Mouse (Mus musculus): ENCODE data around the gene Hoxc8. TPM values are rescaled to one million over a fixed set of nuclear protein-coding genes. Genes with fewer than 3 reads are reported as not detected.

Hoxc8 gene
- polyA plus RNA-seq, 1 experiment from 2014 or later: not detected

DNA sequence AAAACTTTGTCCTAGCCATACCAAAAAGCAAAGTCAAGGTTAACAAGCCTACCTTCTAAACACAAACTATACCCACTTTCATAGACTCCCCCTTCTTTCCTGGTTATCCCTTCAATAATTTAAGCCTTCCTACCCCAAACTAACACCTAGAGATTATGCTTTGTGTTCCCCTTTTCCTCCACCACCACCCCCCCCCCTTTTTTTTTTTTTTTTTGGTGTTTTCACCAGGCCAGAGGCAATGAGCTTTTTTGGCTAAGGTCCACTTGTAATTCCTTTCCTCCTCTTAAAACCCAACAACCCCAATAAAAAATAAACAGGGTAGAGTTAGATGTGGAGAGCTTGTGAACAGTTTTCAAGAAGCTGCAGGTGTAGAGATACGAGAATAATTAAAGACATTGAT lies 21.1 kb upstream of the Hoxc8 start:
- no peak overlapping the region for H3K4me2 ChIP-seq (ENCODE audit: low read length)
- no peak overlapping the region for H3K27ac ChIP-seq (replicated peaks; ENCODE audit: low read depth, low read length)
- H3K27me3 ChIP-seq (ENCODE audit: control insufficient read depth, insufficient read depth, low read length): peaks cover 99% of the 10 kb centered on the region
- no peaks in the 10 kb centered on the region for H3K9me3 ChIP-seq (ENCODE audit: control insufficient read depth, low read length)
- H3K4me3 ChIP-seq (replicated peaks; ENCODE audit: low read depth, low read length): no peak overlapping the region
- H3K4me1 ChIP-seq (ENCODE audit: control insufficient read depth, insufficient read depth, low read length): no peaks in the 10 kb centered on the region
- H3K9ac ChIP-seq (replicated peaks; ENCODE audit: low read length): no peak overlapping the region
- WGBS: 38% methylated on average over 1 of the region's 1 CpGs
- DNase-seq: no peak
- no peaks in the 10 kb centered on the region for H3K36me3 ChIP-seq (ENCODE audit: control insufficient read depth, insufficient read depth, low read length)
- no peak for ATAC-seq (ENCODE audit: low FRiP score, low TSS enrichment)

DNA sequence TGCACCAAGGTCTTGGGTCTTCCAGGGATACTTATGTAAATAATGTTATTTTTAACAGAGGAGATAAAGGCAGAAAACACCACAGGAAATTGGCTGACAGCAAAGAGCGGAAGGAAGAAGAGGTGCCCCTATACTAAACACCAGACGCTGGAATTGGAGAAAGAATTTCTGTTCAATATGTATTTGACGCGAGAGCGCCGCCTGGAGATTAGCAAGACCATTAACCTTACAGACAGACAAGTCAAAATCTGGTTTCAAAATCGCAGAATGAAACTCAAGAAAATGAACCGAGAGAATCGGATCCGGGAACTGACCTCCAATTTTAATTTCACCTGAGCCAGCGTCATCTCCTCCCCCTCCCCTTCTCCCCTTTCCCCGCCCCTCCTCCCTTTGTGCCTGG lies 19.7 kb upstream of the Hoxc8 start:
- no peak overlapping the region for H3K9ac ChIP-seq (replicated peaks; ENCODE audit: low read length)
- no peak overlapping the region for H3K4me2 ChIP-seq (ENCODE audit: low read length)
- H3K36me3 ChIP-seq (ENCODE audit: control insufficient read depth, insufficient read depth, low read length): no peaks in the 10 kb centered on the region
- peak; percentile 71 for DNase-seq
- WGBS: 1% methylated on average over 12 of the region's 12 CpGs
- H3K27ac ChIP-seq (replicated peaks; ENCODE audit: low read depth, low read length): no peak overlapping the region
- no peaks in the 10 kb centered on the region for H3K4me1 ChIP-seq (ENCODE audit: control insufficient read depth, insufficient read depth, low read length)
- no peak overlapping the region for H3K4me3 ChIP-seq (replicated peaks; ENCODE audit: low read depth, low read length)
- no peaks in the 10 kb centered on the region for H3K9me3 ChIP-seq (ENCODE audit: control insufficient read depth, low read length)
- ATAC-seq (ENCODE audit: low FRiP score, low TSS enrichment): no peak
- peaks cover 99% of the 10 kb centered on the region for H3K27me3 ChIP-seq (ENCODE audit: control insufficient read depth, insufficient read depth, low read length)

DNA sequence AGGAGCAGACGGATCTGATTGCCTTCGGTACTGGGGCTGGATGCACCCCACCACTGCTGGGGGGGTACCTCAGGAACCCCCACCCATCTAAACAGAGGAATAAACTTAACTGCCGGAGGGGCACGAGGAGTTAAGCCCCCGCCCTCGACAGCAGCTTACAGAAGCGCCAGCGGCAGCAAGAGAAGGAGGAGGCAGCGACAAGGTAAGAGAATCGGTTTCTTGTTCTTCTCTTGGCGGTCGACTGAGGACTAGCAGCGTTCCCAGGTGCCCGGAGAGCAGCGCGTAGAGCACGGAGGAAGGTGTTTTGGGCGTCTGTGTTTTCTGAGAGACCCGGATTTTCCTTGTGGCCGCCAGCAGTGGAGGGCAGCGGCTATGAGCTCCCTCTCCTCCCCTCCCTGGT lies 18.2 kb upstream of the Hoxc8 start:
- WGBS: under 1% methylated on average over 21 of the region's 21 CpGs
- Histone ChIP-seq H3K4me3 (replicated peaks; ENCODE audit: low read depth, low read length) (no peak overlapping the region), H3K27me3 (ENCODE audit: control insufficient read depth, insufficient read depth, low read length) (peaks cover 98% of the 10 kb centered on the region), H3K4me1 (ENCODE audit: control insufficient read depth, insufficient read depth, low read length) (no peaks in the 10 kb centered on the region), H3K36me3 (ENCODE audit: control insufficient read depth, insufficient read depth, low read length) (no peaks in the 10 kb centered on the region), H3K9me3 (ENCODE audit: control insufficient read depth, low read length) (no peaks in the 10 kb centered on the region), H3K9ac (replicated peaks; ENCODE audit: low read length) (no peak overlapping the region), H3K4me2 (ENCODE audit: low read length) (no peak overlapping the region), H3K27ac (replicated peaks; ENCODE audit: low read depth, low read length) (no peak overlapping the region)
- ATAC-seq (ENCODE audit: low FRiP score, low TSS enrichment) (no peak), DNase-seq (no peak)

DNA sequence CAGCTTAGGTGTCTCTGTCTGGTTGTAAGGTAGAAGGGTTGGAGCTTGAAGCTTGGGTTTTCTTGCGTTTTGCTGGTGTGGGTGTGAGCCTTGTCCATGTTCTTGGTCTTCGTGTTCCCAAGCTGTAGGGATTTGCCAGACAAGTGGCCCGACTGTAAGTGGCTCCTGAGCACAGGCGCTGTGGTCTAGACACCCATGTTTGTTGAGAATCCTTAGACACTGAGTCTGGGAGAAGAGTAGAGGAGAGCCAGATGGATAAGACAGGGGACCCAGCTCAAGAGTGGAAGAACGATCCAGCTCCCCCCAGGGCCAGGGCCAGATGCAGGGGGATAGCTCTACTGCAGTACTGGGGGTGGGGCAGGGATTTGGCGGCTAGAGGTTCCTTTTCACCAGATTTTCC lies 17.7 kb upstream of the Hoxc8 start:
- no peak for ATAC-seq (ENCODE audit: low FRiP score, low TSS enrichment)
- H3K27me3 ChIP-seq (ENCODE audit: control insufficient read depth, insufficient read depth, low read length): peaks cover 98% of the 10 kb centered on the region
- H3K4me1 ChIP-seq (ENCODE audit: control insufficient read depth, insufficient read depth, low read length): no peaks in the 10 kb centered on the region
- H3K4me3 ChIP-seq (replicated peaks; ENCODE audit: low read depth, low read length): no peak overlapping the region
- H3K9me3 ChIP-seq (ENCODE audit: control insufficient read depth, low read length): no peaks in the 10 kb centered on the region
- H3K27ac ChIP-seq (replicated peaks; ENCODE audit: low read depth, low read length): no peak overlapping the region
- no peaks in the 10 kb centered on the region for H3K36me3 ChIP-seq (ENCODE audit: control insufficient read depth, insufficient read depth, low read length)
- H3K9ac ChIP-seq (replicated peaks; ENCODE audit: low read length): no peak overlapping the region
- no peak overlapping the region for H3K4me2 ChIP-seq (ENCODE audit: low read length)
- no peak for DNase-seq
- WGBS: 2% methylated on average over 6 of the region's 6 CpGs

DNA sequence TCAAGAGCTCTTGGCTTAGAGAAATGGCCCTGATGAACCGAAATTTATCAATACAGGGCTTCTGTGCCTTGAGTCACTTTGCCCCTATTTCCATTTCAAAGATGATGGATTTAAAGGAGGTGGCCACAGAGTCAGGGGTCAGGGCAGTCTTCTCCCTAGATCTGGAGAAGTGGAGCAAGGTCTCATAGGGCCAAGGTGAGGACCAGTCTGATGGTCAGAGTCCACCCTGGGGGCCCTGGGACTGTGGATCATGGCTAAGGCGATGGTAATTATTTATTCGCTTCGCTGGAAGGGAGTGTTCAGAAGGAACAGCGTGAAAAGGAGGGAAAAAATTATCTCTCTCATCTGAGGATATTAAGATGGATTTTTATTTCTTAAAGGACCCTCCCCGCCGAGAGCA lies 15.4 kb upstream of the Hoxc8 start:
- Histone ChIP-seq H3K27ac (replicated peaks; ENCODE audit: low read depth, low read length) (no peak overlapping the region), H3K4me3 (replicated peaks; ENCODE audit: low read depth, low read length) (no peak overlapping the region), H3K9ac (replicated peaks; ENCODE audit: low read length) (no peak overlapping the region), H3K27me3 (ENCODE audit: control insufficient read depth, insufficient read depth, low read length) (peaks cover 99% of the 10 kb centered on the region), H3K36me3 (ENCODE audit: control insufficient read depth, insufficient read depth, low read length) (no peaks in the 10 kb centered on the region), H3K4me2 (ENCODE audit: low read length) (no peak overlapping the region), H3K4me1 (ENCODE audit: control insufficient read depth, insufficient read depth, low read length) (no peaks in the 10 kb centered on the region), H3K9me3 (ENCODE audit: control insufficient read depth, low read length) (no peaks in the 10 kb centered on the region)
- ATAC-seq (ENCODE audit: low FRiP score, low TSS enrichment) (no peak), DNase-seq (no peak)
- 3% methylated on average over 7 of the region's 7 CpGs for WGBS

DNA sequence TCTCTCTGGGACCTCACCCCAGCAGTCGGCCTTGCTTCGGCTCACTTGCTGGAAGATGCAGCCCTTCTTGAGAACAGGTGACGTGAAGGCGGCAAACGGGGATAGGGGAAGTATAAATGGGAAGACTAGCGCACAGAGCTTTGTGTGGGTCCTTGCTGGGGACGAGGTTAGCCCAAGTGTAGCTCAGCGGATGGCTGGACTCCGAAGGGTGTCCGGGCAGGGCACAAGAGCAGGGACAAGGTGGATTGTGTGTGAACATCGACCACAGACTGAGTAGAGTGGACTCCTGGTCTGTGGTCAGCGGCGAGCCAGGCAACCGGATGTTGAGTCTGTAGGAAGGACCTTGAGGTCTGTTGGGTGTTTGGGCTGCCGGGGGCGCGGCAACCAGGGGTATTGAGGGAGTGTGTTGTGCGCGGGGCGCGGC lies 14.7 kb upstream of the Hoxc8 start:
- no peaks in the 10 kb centered on the region for H3K36me3 ChIP-seq (ENCODE audit: control insufficient read depth, insufficient read depth, low read length)
- no peaks in the 10 kb centered on the region for H3K4me1 ChIP-seq (ENCODE audit: control insufficient read depth, insufficient read depth, low read length)
- WGBS: under 1% methylated on average over 21 of the region's 21 CpGs
- ATAC-seq (ENCODE audit: low FRiP score, low TSS enrichment): no peak
- H3K27ac ChIP-seq (replicated peaks; ENCODE audit: low read depth, low read length): no peak overlapping the region
- H3K9ac ChIP-seq (replicated peaks; ENCODE audit: low read length): no peak overlapping the region
- no peak overlapping the region for H3K4me2 ChIP-seq (ENCODE audit: low read length)
- H3K4me3 ChIP-seq (replicated peaks; ENCODE audit: low read depth, low read length): no peak overlapping the region
- H3K27me3 ChIP-seq (ENCODE audit: control insufficient read depth, insufficient read depth, low read length): peaks cover 99% of the 10 kb centered on the region
- H3K9me3 ChIP-seq (ENCODE audit: control insufficient read depth, low read length): no peaks in the 10 kb centered on the region
- no peak for DNase-seq

DNA sequence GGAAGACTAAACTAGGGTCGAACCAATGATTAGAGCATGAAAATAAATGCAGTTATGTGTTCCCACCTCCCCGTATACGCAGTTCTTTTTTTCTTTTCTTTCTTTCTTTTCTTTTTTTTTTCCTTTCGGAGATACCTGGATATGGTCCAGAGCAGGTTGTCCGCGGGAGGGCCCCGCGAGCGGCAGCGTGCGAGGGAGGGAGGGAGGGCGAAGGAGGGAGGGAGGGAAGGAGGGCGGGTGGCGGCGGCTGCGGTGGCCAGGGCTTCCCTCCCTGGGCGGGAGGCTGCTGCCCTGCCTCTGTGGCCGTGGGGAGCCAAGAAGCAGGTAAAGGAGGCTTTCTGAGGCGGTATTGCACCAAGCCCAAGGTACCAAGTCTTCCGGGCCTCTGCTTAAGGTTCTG lies 14.2 kb upstream of the Hoxc8 start, which contains the start of gene Hoxc9:
Gene Hoxc9, plus strand, starts transcription at position 269 of the 400 bp plus-strand sequence.
- H3K9me3 ChIP-seq (ENCODE audit: control insufficient read depth, low read length): no peaks in the 10 kb centered on the region
- no peak within 1 kb of the TSS for H3K4me2 ChIP-seq (ENCODE audit: low read length)
- DNase-seq (no peak), ATAC-seq (ENCODE audit: low FRiP score, low TSS enrichment) (no peak)
- H3K9ac ChIP-seq (replicated peaks; ENCODE audit: low read length): no peak within 1 kb of the TSS
- H3K27me3 ChIP-seq (ENCODE audit: control insufficient read depth, insufficient read depth, low read length): peaks cover 99% of the 10 kb centered on the region
- 3% methylated on average over 13 of the region's 20 CpGs for WGBS
- H3K4me3 ChIP-seq (replicated peaks; ENCODE audit: low read depth, low read length): no peak within 1 kb of the TSS
- no peaks in the 10 kb centered on the region for H3K36me3 ChIP-seq (ENCODE audit: control insufficient read depth, insufficient read depth, low read length)
- no peaks in the 10 kb centered on the region for H3K4me1 ChIP-seq (ENCODE audit: control insufficient read depth, insufficient read depth, low read length)
- no peak within 1 kb of the TSS for H3K27ac ChIP-seq (replicated peaks; ENCODE audit: low read depth, low read length)

DNA sequence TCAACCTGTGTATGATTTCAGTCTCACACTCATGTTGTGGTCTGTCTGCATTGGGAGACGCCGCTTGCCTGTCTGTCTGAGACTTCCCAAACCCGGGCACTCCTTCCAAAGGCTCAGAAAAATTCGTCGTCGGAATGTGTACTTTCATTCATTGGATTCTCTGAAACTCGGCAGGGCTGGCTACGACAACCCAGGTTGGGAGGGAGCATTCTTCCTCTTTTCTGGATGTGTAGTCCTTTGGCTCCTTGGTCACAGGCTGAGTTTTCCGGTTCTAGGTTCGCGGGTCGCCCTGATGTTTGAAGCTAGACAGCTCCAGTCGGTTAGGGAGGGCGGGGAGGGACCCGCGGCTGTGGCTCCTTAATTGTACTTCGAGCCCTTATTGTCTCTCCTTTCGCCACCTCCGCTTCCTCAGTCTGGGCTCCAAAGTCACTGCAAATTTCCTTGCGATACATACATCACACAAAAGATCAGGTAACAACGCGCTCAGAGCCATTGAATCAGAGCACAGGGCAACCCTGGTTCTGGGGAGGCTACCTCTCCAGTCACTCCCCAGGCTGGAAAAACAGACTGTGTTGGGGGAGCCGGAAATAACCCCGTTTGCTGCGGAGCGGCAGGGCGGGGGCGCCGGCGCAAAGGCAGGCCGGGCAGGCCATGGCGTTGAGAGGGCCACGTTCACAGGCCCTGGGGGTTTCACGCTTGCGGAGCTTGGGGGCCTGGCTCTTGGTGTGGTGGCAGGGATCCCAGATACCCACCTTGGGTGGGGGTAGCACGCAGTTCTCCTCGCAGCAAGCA lies 13.6 kb upstream of the Hoxc8 start:
- no peak overlapping the region for H3K4me2 ChIP-seq (ENCODE audit: low read length)
- H3K36me3 ChIP-seq (ENCODE audit: control insufficient read depth, insufficient read depth, low read length): no peaks in the 10 kb centered on the region
- under 1% methylated on average over 37 of the region's 37 CpGs for WGBS
- 0 out of 2 replicates have a peak, but pooled peaks cover 1% of the 10 kb centered on the region for H3K4me1 ChIP-seq (ENCODE audit: control insufficient read depth, insufficient read depth, low read length)
- no peak overlapping the region for H3K27ac ChIP-seq (replicated peaks; ENCODE audit: low read depth, low read length)
- peaks cover 99% of the 10 kb centered on the region for H3K27me3 ChIP-seq (ENCODE audit: control insufficient read depth, insufficient read depth, low read length)
- no peak for DNase-seq
- no peak overlapping the region for H3K9ac ChIP-seq (replicated peaks; ENCODE audit: low read length)
- H3K4me3 ChIP-seq (replicated peaks; ENCODE audit: low read depth, low read length): no peak overlapping the region
- ATAC-seq (ENCODE audit: low FRiP score, low TSS enrichment): no peak
- no peaks in the 10 kb centered on the region for H3K9me3 ChIP-seq (ENCODE audit: control insufficient read depth, low read length)

DNA sequence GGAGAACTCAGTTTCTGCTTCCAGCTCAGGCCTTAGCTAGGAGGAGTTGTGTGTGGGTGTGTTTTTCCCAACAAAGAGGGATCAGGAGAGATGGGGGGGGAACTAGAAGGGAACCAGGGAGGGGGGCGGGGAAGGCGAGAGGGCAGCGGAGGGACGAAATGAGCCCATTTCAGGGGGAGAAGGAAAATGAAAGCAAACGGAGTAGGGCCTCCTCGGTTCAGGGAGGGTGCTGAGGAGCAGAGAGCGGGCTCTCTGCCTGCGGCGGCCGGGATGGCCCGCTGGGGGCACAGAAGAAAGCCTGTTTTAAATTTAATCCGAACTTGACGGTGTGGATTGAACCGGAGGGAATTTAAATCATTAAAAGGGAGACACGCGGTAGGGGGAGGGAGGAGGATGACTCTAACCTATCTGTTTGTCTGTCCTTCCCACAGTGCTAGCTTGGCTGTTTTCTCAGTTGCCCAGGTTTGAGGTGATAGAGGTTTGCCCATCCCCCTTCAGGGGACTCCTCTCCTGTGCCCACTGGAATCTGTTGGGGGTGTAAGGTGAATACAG lies 12.9 kb upstream of the Hoxc8 start:
- under 1% methylated on average over 16 of the region's 16 CpGs for WGBS

More for the DNA sequence above, 12.9 kb upstream of the Hoxc8 start:
- Histone ChIP-seq H3K4me2 (ENCODE audit: low read length) (no peak overlapping the region), H3K27me3 (ENCODE audit: control insufficient read depth, insufficient read depth, low read length) (peaks cover 99% of the 10 kb centered on the region), H3K4me3 (replicated peaks; ENCODE audit: low read depth, low read length) (no peak overlapping the region), H3K9ac (replicated peaks; ENCODE audit: low read length) (no peak overlapping the region), H3K9me3 (ENCODE audit: control insufficient read depth, low read length) (no peaks in the 10 kb centered on the region), H3K36me3 (ENCODE audit: control insufficient read depth, insufficient read depth, low read length) (no peaks in the 10 kb centered on the region), H3K4me1 (ENCODE audit: control insufficient read depth, insufficient read depth, low read length) (0 out of 2 replicates have a peak, but pooled peaks cover 3% of the 10 kb centered on the region), H3K27ac (replicated peaks; ENCODE audit: low read depth, low read length) (no peak overlapping the region)
- DNase-seq: no peak
- no peak for ATAC-seq (ENCODE audit: low FRiP score, low TSS enrichment)

All from midbrain, embryonic 14.5 days (tissue).